Mouse (Mus musculus) hindbrain, embryonic 11.5 days (tissue): ENCODE measurements around the gene Abcb8. TPM values are rescaled to one million over a fixed set of nuclear protein-coding genes. Genes with fewer than 3 reads are reported as not detected.

Experiments used
- ATAC-seq: fragments of 200-750 bp; cut with Nextera tagmentation; 2 replicates; pipeline ENCODE4 v1.8.0; 2017; ENCODE audit warnings: mild to moderate bottlenecking, moderate TSS enrichment, moderate library complexity; ENCODE audit not compliant: low FRiP score
- DNase-seq: peaks from one replicate; pipeline ENCODE4 v3.0.0-alpha.2; 2015; ENCODE audit warnings: low spot score
- H3K27ac ChIP-seq: fragments of 300-500 bp; sonication (generic); 2 replicates; pipeline ENCODE4 v1.5.1; 2014; ENCODE audit warnings: mild to moderate bottlenecking, low read depth, low read length
- H3K27me3 ChIP-seq: fragments of 300-500 bp; sonication (generic); 2 replicates; pipeline ENCODE4 v1.6.1; 2014; ENCODE audit warnings: mild to moderate bottlenecking, low read length, moderate library complexity, mixed read lengths; ENCODE audit not compliant: control insufficient read depth, insufficient read depth
- H3K36me3 ChIP-seq: fragments of 300-500 bp; sonication (generic); 2 replicates; pipeline ENCODE4 v1.6.1; 2014; ENCODE audit warnings: mild to moderate bottlenecking, low read length, moderate library complexity, mixed read lengths; ENCODE audit not compliant: control insufficient read depth, insufficient read depth
- H3K4me1 ChIP-seq: fragments of 300-500 bp; sonication (generic); replicated peaks from 2 replicates; pipeline ENCODE4 v1.6.1; 2014; ENCODE audit warnings: low read length, mixed read lengths; ENCODE audit not compliant: control insufficient read depth, insufficient read depth
- H3K4me2 ChIP-seq: fragments of 300-500 bp; sonication (generic); replicated peaks from 2 replicates; pipeline ENCODE4 v1.6.1; 2014; ENCODE audit warnings: mild to moderate bottlenecking, low read depth, low read length
- H3K4me3 ChIP-seq: fragments of 300-500 bp; sonication (generic); 2 replicates; pipeline ENCODE4 v1.5.1; 2014; ENCODE audit warnings: low read depth, low read length
- H3K9ac ChIP-seq: fragments of 300-500 bp; sonication (generic); 2 replicates; pipeline ENCODE4 v1.6.1; 2014; ENCODE audit warnings: low read depth, low read length
- H3K9me3 ChIP-seq: fragments of 300-500 bp; sonication (generic); 2 replicates; pipeline ENCODE4 v1.6.1; 2016; ENCODE audit warnings: low read length; ENCODE audit not compliant: control insufficient read depth
- whole genome bisulfite sequencing: fragments of 180-500 bp; shearing (Covaris S2); extraction: QIAGEN DNeasy Blood & Tissue Kit; methylation state at CpG from one replicate; pipeline ENCODE4 v1.1.7; 2014; 5-methylcytosine and 5-hydroxymethylcytosine counted together
- polyA plus RNA-seq: library from polyadenylated mRNA; unstranded; fragments of >200 nt; fragmentation: Nextera tagmentation; extraction: Ambion mirVana; gene quantifications from 2 replicates; pipeline ENCODE4 v1.2.1, GENCODE M21; 2014

The Abcb8 gene
- polyA plus RNA-seq, 1 experiment from 2014 or later = 29.7 TPM

- no peaks in the 10 kb centered on the region for H3K36me3 ChIP-seq
- H3K27ac ChIP-seq = no peak overlapping the region
- WGBS = 95% methylated on average over 2 of the region's 2 CpGs
- no peaks in the 10 kb centered on the region for H3K9me3 ChIP-seq
- H3K4me2 ChIP-seq = no peak overlapping the region
- no peak overlapping the region for H3K4me3 ChIP-seq
- H3K4me1 ChIP-seq = 0 out of 2 replicates have a peak, but pooled peaks cover 5% of the 10 kb centered on the region
- no peak for ATAC-seq
- H3K27me3 ChIP-seq = no peaks in the 10 kb centered on the region
- DNase-seq = no peak
- H3K9ac ChIP-seq = no peak overlapping the region
Measured at GRCm38 (mm10) chr5:24363467-24363866, 30.0 kb upstream of the Abcb8 start.

DNA sequence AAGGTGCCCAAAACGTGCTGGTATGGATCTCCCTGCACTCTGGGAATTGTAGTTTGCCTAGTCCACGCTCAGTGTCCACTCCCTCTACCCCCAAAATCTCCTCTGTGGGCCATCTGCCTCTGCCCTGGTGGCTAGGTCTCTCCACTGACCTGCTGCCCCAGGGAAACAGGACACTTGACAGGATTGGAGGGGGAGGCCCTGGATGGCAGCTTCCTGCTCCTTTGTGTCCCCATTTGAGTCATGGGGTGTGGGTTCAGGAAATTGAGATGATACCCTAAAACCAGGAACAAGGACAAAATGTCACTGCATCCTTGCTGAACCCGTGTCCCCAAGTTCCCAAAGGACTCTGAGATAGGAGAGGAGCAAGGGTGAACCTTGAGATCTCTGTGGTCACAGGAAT, 29.4 kb upstream of the Abcb8 start:
- Histone ChIP-seq H3K4me1 (0 out of 2 replicates have a peak, but pooled peaks cover 5% of the 10 kb centered on the region), H3K4me3 (no peak overlapping the region), H3K9me3 (no peaks in the 10 kb centered on the region), H3K27ac (no peak overlapping the region), H3K36me3 (no peaks in the 10 kb centered on the region), H3K27me3 (no peaks in the 10 kb centered on the region), H3K4me2 (no peak overlapping the region), H3K9ac (no peak overlapping the region)
- 60% methylated on average over 3 of the region's 3 CpGs for WGBS
- DNase-seq = no peak
- ATAC-seq = no peak

DNA sequence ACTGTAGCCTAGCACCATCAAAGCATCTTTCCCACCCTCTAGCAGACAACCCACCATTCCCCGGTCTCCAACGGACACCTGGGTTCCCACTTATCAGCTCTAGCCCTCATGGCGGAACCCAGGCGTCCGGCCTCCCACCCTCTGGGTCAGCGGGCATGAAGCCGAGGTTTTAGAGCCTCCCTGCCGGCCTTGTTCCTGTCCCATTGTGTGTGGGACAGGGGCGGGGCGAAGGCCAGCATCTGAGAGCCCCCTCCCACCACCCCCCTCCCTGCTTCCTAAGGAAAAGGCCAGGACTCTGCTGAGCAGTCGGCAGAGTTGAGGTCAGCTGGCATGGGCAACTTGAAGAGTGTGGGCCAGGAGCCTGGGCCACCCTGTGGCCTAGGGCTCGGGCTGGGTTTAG, 29.0 kb upstream of the Abcb8 start, which contains the start of gene Nos3:
Nos3 (plus strand) TSS at position 303 of the 400 bp plus-strand sequence.
- Histone ChIP-seq H3K27me3 (no peaks in the 10 kb centered on the region), H3K4me1 (0 out of 2 replicates have a peak, but pooled peaks cover 5% of the 10 kb centered on the region), H3K27ac (no peak within 1 kb of the TSS), H3K9me3 (no peaks in the 10 kb centered on the region), H3K9ac (no peak within 1 kb of the TSS), H3K4me3 (no peak within 1 kb of the TSS), H3K4me2 (no peak within 1 kb of the TSS), H3K36me3 (no peaks in the 10 kb centered on the region)
- DNase-seq (no peak), ATAC-seq (no peak)
- WGBS = 38% methylated on average over 12 of the region's 12 CpGs

DNA sequence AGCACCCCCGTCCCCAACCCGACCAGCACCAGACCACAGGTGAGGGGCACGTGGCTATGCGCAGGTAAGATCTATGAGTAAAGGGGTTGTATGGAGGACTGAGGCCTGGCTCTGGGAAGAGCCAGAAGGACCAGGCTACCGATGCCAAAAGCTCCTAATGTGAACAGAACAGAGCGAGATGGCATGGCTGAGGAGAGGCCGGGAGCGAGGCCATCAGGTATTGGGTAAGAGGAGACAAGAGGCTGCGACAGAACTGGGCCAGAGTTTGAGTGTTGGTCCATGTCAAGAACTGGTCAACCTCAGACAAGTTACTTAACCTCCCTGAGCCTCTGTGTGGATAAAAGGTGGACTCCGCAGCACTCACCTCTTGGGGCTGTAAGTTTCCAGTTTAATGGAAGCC, 28.5 kb upstream of the Abcb8 start:
- Histone ChIP-seq H3K9me3 (no peaks in the 10 kb centered on the region), H3K27me3 (no peaks in the 10 kb centered on the region), H3K36me3 (no peaks in the 10 kb centered on the region), H3K4me3 (no peak overlapping the region), H3K9ac (no peak overlapping the region), H3K27ac (no peak overlapping the region), H3K4me2 (no peak overlapping the region), H3K4me1 (0 out of 2 replicates have a peak, but pooled peaks cover 5% of the 10 kb centered on the region)
- 87% methylated on average over 10 of the region's 10 CpGs for WGBS
- DNase-seq (no peak), ATAC-seq (no peak)

GRCm38 (mm10) chr5:24365528-24365927, 27.9 kb upstream of the Abcb8 start:
- Histone ChIP-seq H3K9me3 (no peaks in the 10 kb centered on the region), H3K36me3 (no peaks in the 10 kb centered on the region), H3K9ac (no peak overlapping the region), H3K4me2 (no peak overlapping the region), H3K4me1 (0 out of 2 replicates have a peak, but pooled peaks cover 5% of the 10 kb centered on the region), H3K27me3 (no peaks in the 10 kb centered on the region), H3K27ac (no peak overlapping the region), H3K4me3 (no peak overlapping the region)
- DNase-seq (no peak), ATAC-seq (no peak)
- 38% methylated on average over 5 of the region's 5 CpGs for WGBS

DNA sequence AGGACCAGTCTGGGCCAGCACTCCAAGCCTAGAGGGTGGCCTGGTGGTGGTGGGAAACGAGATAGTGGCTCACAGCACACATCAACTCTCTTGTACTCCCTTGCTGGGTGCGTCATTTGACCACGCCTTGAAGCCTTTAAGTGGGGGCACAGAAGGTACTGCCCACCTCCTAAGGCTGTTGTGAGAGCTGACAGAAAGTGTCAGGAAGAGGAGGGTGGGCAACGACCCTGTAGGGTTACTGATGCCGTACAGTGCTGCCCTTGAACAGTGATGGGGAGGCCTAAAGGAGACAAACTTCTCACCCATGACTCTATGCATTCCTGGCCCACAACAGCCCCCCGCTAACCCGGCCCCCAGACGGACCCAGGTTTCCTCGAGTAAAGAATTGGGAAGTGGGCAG, 27.0 kb upstream of the Abcb8 start:
- Histone ChIP-seq H3K27me3 (no peaks in the 10 kb centered on the region), H3K4me2 (no peak overlapping the region), H3K9me3 (no peaks in the 10 kb centered on the region), H3K27ac (no peak overlapping the region), H3K4me1 (0 out of 2 replicates have a peak, but pooled peaks cover 5% of the 10 kb centered on the region), H3K4me3 (no peak overlapping the region), H3K9ac (no peak overlapping the region), H3K36me3 (no peaks in the 10 kb centered on the region)
- ATAC-seq (no peak), DNase-seq (no peak)
- WGBS = 84% methylated on average over 9 of the region's 9 CpGs

DNA sequence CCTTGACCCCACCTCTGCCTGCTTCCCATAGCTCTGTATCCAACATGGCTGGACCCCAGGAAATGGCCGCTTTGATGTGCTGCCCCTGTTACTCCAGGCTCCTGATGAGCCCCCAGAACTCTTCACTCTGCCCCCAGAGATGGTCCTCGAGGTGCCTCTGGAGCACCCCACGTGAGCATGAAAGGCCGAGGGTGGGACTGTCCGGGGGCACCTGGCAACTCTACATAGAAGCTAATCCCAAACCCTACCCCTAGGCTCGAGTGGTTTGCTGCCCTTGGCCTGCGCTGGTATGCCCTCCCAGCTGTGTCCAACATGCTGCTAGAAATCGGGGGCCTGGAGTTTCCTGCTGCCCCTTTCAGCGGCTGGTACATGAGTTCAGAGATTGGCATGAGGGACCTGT, 23.7 kb upstream of the Abcb8 start:
- ATAC-seq = no peak
- 88% methylated on average over 9 of the region's 9 CpGs for WGBS
- Histone ChIP-seq H3K36me3 (no peaks in the 10 kb centered on the region), H3K9ac (no peak overlapping the region), H3K4me3 (no peak overlapping the region), H3K4me1 (0 out of 2 replicates have a peak, but pooled peaks cover under 1% of the 10 kb centered on the region), H3K27me3 (no peaks in the 10 kb centered on the region), H3K27ac (no peak overlapping the region), H3K9me3 (no peaks in the 10 kb centered on the region), H3K4me2 (no peak overlapping the region)
- DNase-seq = no peak

GRCm38 (mm10) chr5:24373807-24374206, 19.7 kb upstream of the Abcb8 start:
- H3K4me2 ChIP-seq = no peak overlapping the region
- H3K9me3 ChIP-seq = no peaks in the 10 kb centered on the region
- WGBS = 78% methylated on average over 5 of the region's 5 CpGs
- no peak overlapping the region for H3K4me3 ChIP-seq
- no peak overlapping the region for H3K27ac ChIP-seq
- H3K9ac ChIP-seq = no peak overlapping the region
- DNase-seq (no peak), ATAC-seq (no peak)
- H3K27me3 ChIP-seq = no peaks in the 10 kb centered on the region
- no peaks in the 10 kb centered on the region for H3K4me1 ChIP-seq
- no peaks in the 10 kb centered on the region for H3K36me3 ChIP-seq

GRCm38 (mm10) chr5:24374216-24374615, 19.2 kb upstream of the Abcb8 start:
- no peaks in the 10 kb centered on the region for H3K4me1 ChIP-seq
- no peak overlapping the region for H3K4me2 ChIP-seq
- no peaks in the 10 kb centered on the region for H3K27me3 ChIP-seq
- H3K4me3 ChIP-seq = no peak overlapping the region
- H3K9ac ChIP-seq = no peak overlapping the region
- ATAC-seq (no peak), DNase-seq (no peak)
- 82% methylated on average over 6 of the region's 6 CpGs for WGBS
- no peak overlapping the region for H3K27ac ChIP-seq
- no peaks in the 10 kb centered on the region for H3K9me3 ChIP-seq
- no peaks in the 10 kb centered on the region for H3K36me3 ChIP-seq
